Mouse (Mus musculus) T-helper 2 cell (primary cell): Measurements from ENCODE around the gene Tbx3.

Source experiments
- in situ Hi-C: fragments of 300-600 bp; cut with MboI, MseI; formaldehyde crosslinking; loops from one replicate; pipeline ENCODE4 v1.15.1; 2025; ENCODE audit warnings: high pct_unique_total_duplicates

Tbx3 gene

DNA sequence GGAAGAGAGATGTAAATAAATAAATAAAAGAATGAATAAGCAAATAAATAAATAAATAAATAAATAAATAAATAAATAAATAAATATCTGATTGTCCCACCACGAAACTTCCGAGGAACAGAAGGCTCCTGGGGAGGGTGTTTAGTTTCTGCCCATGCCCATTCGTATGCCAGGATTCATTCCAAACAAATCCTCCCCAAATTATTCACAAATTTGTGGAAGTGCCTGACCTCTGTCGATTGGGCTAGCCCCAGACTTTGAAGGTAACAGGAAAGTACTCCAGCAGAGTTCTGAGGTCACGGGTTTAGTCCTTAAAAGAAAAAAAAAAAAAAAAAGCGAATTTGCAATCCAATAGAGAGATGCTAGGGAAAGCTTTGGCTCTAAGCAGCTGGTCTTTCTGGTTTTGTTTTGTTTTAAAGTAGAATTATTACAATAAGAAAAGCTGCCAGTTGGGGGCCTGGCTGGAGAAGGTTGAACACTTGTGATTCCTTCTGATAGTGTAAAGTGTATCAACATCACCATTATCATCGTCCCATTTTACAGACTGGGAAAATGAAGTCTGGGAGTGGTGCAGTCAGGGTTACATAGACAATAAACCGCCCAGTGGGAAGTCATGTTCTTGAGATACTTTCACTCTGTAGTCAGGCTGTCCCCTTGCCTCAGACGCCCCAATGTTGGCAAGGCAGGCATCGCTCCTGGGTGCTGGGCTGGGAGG lies 9.3 kb downstream of the Tbx3 start:
- in situ Hi-C loops = no loop called here

- in situ Hi-C loops = no loop called here
Measured at GRCm38 (mm10) chr5:119680329-119681010, 10.0 kb downstream of the Tbx3 start.

DNA sequence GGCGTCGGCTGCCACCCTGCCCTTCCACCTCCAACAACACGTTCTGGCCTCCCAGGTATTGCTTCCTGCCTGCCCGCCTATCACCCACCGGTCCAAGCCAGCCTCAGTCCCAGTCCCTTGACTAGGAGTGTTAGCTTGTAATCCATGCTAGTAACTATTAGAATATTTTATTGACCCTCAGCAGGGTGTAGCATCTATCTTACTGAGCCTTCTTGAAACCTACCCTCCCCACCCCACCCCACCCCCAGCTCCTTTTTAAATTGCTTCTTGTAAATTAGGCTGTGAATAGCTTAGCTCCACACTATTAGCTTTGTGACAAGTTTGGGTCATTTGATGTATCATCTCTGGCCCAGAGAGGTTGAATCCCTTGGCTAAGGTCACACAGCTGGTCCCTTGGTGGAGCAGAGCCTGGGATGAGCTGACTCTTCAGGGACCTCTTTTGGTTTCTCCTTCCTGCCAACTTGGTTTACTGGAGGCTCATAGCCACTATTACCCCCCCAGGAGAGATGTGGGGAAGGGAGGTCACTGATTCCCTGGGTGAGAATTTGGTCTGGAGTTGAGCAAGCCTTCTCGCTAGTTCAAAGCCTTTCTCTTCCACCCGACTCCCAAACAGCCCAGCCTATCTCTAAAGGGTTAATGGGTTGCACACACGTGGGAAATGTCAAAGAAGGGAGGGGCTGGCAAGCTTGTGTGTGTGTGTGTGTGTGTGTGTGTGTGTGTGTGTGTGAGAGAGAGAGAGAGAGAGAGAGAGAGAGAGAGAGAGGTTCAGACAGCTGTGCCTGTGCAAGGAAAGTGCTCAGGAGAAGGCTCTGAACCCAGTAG lies 10.8 kb downstream of the Tbx3 start:
- in situ Hi-C loops = no loop called here

- in situ Hi-C loops = no loop called here
Measured at GRCm38 (mm10) chr5:119681833-119682210, 11.4 kb downstream of the Tbx3 start.

DNA sequence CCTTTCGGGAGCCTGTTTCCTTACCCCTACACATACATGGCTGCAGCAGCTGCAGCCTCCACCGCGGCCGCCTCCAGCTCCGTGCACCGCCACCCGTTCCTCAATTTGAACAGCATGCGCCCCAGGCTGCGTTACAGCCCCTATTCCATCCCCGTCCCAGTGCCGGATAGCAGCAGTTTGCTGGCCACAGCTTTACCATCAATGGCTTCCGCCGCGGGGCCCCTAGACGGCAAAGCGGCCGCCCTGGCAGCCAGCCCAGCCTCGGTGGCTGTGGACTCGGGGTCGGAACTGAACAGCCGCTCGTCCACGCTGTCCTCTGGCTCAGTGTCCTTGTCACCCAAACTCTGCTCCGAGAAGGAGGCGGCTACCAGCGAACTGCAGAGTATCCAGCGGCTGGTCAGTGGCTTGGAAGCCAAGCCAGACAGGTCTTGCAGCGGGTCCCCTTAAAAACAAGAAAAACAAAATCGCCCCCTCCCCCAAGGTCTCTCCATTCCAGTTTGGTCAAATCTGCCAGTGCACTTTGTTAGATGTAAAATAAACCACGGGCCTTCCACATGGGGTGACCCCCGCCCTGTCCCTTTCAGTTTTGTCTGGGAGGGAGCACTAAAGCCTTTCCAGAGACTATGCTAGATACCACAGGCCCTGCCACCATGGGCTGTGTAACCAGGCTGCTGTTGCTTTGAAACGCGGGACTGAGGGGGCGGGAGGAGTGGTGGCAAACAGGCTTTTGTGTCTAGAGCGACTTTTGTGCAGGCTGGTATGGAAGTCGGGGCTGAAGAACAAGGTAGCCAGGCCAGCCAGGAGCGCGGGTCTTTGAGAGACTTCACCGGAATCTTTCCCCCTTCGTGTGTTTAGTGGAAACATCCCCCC lies 12.4 kb downstream of the Tbx3 start:
- in situ Hi-C loops = no loop called here

DNA sequence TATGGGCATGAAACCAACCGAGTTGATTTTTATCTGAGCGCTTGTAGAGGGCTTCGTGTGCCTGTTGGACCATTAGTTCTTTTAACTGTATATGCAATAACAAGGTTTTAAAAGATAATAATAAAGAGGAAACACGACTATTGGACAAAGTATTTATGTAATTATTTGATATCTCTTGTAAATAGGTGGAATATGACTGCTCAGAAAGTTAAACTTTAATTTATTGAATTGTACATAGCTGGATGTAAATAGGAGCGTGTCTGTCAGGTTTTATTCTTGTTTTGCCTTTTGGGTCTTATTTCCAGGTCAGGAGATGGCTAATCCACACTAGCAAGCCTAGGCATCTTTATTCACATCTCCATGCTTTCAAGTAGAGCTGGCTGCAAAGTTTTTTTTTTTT lies 13.4 kb downstream of the Tbx3 start:
- in situ Hi-C loops = no loop called here

- in situ Hi-C loops = no loop called here
Measured at GRCm38 (mm10) chr5:119684701-119685391, 14.4 kb downstream of the Tbx3 start.

GRCm38 (mm10) chr5:119685446-119686198 lies 15.2 kb downstream of the Tbx3 start:
- in situ Hi-C loops = no loop called here

DNA sequence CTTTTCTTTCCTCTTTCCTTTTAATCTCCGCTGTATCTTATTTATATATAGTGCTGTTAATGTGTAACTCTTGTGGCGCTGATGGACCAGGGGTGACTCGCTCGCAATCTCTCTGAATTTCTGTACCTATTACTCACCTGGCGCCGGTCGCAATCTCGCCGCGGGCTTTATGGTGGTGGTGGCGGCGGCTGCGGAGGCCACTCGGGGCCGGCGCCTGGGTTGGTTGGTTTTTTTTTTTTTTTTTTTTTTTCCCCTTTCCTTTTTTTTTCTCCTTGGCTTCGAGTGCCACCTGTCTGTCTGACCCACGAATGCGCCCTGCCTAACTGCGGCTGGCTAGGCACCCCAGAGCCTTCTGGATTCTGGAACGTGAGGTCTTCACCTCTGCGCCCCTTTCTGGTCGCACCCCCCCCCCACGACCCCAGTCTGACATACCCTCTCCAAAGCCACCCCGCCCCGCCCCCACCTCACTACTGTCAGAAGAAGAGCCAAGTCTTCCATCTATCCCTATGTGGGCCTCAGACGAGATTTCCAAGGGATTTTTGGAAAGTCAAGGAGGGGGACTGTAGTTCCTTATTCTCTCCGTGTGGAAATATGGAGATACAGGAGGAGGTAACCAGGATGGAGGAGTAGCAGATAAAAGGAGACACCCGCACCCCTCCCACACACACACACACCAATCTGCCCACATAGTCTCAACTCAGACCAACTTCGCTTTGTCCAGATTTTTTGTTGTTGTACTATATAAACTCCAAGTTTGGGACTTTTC lies 15.9 kb downstream of the Tbx3 start:
- in situ Hi-C loops = no loop called here

- in situ Hi-C loops = no loop called here
Measured at GRCm38 (mm10) chr5:119687005-119687855, 16.8 kb downstream of the Tbx3 start.

DNA sequence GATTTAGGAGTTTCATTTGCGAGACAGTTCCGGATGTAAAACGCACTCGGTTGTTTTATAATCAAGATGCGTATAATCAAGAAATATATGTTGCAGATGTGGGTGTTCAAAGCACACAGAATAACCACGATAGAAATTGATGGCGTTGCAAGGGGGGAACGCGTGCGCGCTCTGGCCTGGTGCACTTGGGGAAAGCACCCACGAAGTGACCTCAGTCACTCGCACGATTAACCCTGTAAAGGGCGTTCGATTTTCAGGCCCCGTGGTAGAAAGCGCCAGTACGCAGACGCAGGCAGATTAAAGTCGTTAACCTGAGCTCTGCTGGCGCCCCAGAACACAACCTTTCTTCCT lies 17.4 kb downstream of the Tbx3 start:
- in situ Hi-C loops = no loop called here

GRCm38 (mm10) chr5:119688306-119688705 lies 17.8 kb downstream of the Tbx3 start:
- in situ Hi-C loops = no loop called here

DNA sequence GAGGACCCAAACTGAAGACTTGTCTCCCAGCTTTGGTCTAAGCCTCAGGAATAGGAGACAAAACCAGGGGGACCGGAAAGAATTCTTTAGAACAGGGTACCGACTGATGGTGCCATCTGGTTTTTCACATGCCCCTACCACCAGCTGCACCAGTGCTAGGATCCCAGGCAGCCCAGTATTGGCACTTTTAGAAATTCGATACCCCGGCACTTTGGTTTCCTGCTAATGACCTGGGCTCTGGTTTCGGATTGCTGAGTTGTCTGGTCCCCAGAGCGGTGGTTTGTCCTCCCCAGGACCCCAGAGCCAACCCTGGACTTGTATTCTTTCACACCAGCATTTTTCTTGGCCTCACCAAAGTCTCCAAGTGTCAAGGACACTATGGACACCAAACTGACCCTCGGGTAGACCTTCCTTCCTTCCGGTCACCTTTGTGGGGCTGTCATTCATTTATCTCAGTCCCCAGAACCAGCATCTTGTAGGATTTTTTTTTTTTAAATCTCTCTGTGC lies 18.5 kb downstream of the Tbx3 start:
- in situ Hi-C loops = no loop called here

DNA sequence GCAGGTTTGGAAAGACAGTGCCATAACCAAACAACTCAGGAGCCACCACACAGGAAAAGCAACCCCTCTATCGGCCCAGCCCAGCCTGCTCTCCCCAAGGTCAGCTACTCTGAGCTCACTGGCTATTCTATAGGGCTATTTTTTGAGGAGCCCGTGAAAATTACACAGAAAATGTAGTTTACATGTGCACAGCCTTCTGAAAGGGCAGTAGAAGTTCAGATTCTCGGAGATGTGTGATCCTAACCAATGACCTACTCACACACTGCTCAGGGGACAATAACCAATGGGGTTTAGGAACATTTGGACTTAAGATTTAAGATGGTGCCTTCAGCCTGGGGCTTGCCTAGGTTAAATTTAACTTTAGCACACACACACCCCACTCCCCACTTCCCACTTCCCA lies 19.0 kb downstream of the Tbx3 start:
- in situ Hi-C loops = no loop called here

- in situ Hi-C loops = loop anchor here (5.0 kb wide), 1 partner anchor 809 kb away; no protein-coding TSS in a partner anchor
Measured at GRCm38 (mm10) chr5:119691075-119691474, 20.6 kb downstream of the Tbx3 start.

DNA sequence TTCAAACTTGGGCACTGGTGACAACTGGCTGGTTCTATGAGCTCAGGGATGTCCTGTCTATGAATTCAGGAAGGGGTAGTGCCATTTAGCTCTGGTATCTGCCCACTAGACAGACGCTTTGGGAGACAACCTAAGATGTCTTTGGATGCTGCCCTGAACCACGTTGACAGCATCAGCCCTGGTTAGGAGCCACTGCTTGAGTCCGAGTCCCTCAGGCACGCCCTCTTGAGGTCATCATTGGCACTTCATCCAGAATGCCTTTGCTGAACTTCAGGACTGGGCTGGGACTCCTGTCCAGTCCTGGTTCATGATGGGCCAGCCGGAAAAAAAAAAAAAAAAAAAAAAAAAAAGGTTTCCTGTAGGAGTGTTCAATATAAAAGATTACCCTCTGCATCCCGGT lies 22.0 kb downstream of the Tbx3 start:
- in situ Hi-C loops = loop anchor here (5.0 kb wide), 1 partner anchor 810 kb away; no protein-coding TSS in a partner anchor

DNA sequence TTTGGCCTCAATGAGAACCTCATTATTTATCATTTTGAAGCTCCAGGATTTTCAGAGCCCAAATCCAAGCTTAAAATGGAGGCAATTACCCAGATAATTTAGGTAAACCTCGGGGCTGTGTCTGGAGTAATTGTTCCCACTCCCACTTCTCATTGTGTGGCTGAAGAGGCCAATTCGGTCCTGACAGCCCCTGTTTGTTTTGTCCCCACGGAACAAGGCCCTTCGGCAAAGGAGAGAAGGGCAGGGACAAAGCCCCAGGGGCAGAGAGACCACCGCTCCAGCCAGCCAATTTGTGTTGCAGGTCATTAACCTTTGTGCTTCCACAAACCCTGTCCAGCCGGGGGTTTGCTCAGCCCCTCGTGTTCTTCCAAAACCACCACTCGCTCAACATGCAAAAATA lies 24.4 kb downstream of the Tbx3 start:
- in situ Hi-C loops = loop anchor here (5.0 kb wide), 1 partner anchor 813 kb away; no protein-coding TSS in a partner anchor

GRCm38 (mm10) chr5:119703031-119703430 lies 32.6 kb downstream of the Tbx3 start:
- in situ Hi-C loops = no loop called here
